Mouse (Mus musculus) limb, embryonic 15.5 days (tissue): ENCODE measurements around the gene Washc4. TPM values are rescaled to one million over a fixed set of nuclear protein-coding genes. Genes with fewer than 3 reads are reported as not detected.

Source experiments
- ATAC-seq: fragments of 200-750 bp; cut with Nextera tagmentation; 2 replicates; pipeline ENCODE4 v1.8.0; 2017; ENCODE audit warnings: low read depth, moderate TSS enrichment; ENCODE audit not compliant: insufficient number of reproducible peaks, low FRiP score, low TSS enrichment
- H3K27ac ChIP-seq: fragments of 300-500 bp; sonication (generic); 2 replicates; pipeline ENCODE4 v1.5.1; 2015; ENCODE audit warnings: moderate library complexity, mild to moderate bottlenecking, inconsistent platforms
- H3K27me3 ChIP-seq: fragments of 300-500 bp; sonication (generic); 2 replicates; pipeline ENCODE4 v1.6.1; 2015; ENCODE audit warnings: inconsistent platforms
- H3K36me3 ChIP-seq: fragments of 300-500 bp; sonication (generic); 2 replicates; pipeline ENCODE4 v1.6.1; 2015; ENCODE audit warnings: inconsistent platforms
- H3K4me1 ChIP-seq: fragments of 300-500 bp; sonication (generic); 2 replicates; pipeline ENCODE4 v1.6.1; 2015; ENCODE audit warnings: inconsistent platforms
- H3K4me2 ChIP-seq: fragments of 300-500 bp; sonication (generic); 2 replicates; pipeline ENCODE4 v1.6.1; 2015; ENCODE audit warnings: mild to moderate bottlenecking, inconsistent platforms
- H3K4me3 ChIP-seq: fragments of 300-500 bp; sonication (generic); 2 replicates; pipeline ENCODE4 v1.5.1; 2015; ENCODE audit warnings: mild to moderate bottlenecking, inconsistent platforms
- H3K9ac ChIP-seq: fragments of 300-500 bp; sonication (generic); 2 replicates; pipeline ENCODE4 v1.6.1; 2015; ENCODE audit warnings: inconsistent platforms
- H3K9me3 ChIP-seq: fragments of 300-500 bp; sonication (generic); 2 replicates; pipeline ENCODE4 v1.6.1; 2016; ENCODE audit warnings: inconsistent platforms
- WGBS: fragments of 180-500 bp; shearing (Covaris S2); methylation state at CpG from one replicate; pipeline ENCODE4 v1.1.7; 2015; 5-methylcytosine and 5-hydroxymethylcytosine counted together
- polyA plus RNA-seq: library from polyadenylated mRNA; unstranded; fragments of >200 nt; fragmentation: Nextera tagmentation; extraction: Ambion mirVana; gene quantifications from 2 replicates; pipeline ENCODE4 v1.2.1, GENCODE M21; 2015

Washc4 gene
- polyA plus RNA-seq, 1 experiment from 2014 or later = 41.1 TPM

DNA sequence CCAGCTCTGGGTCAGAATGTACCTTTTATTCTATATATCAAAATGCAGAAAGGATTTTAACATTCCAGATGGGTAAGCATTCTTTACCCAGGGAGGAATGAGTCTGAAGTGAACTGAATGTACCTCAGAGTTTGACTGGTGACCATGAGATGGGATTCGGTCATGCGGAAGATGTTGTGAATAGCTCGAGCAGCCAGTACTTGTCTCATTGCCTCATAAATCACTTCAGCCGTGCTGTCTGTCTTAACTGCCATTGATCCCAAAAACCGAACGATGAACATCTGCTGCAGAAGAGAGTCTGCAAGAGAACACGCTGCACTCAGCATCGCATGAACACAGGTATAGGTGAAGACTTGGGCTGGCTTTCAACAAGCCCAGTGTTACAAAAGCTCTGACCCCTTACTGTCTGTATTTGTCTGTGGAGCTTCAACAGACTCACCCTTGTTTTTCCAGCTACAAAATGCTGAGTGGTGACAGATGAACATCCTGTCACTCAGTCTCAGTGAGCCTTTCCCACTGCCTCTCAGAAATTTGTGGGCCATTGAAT is 62.2 kb downstream of the Washc4 start:
- Histone ChIP-seq H3K9me3 (no peaks in the 10 kb centered on the region), H3K27ac (no peak overlapping the region), H3K4me1 (no peaks in the 10 kb centered on the region), H3K36me3 (peaks cover 67% of the 10 kb centered on the region), H3K9ac (no peak overlapping the region), H3K4me2 (no peak overlapping the region), H3K4me3 (no peak overlapping the region), H3K27me3 (no peaks in the 10 kb centered on the region)
- 83% methylated on average over 8 of the region's 8 CpGs for WGBS
- no peak for ATAC-seq

DNA sequence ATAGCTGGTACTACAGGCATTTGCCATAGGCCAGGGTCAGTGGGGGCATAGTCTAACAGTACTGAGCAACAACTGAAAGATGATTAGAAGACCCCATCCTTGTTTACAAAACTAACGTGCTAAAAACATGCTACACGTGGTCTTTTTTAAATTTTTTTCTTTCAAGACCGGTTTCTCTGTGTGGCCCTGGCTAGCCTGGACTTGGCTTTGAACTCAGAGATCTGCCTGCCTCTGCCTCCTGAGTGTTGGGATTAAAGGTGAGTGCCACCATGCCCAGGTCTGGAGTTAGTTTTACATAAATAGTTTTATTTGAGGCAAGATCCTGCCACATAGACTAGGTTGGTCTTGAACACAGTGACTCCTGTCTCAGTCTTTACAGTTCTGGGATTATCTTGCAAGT is 63.6 kb downstream of the Washc4 start:
- no peak overlapping the region for H3K4me3 ChIP-seq
- H3K4me1 ChIP-seq = no peaks in the 10 kb centered on the region
- 96% methylated on average over 3 of the region's 3 CpGs for WGBS
- no peak overlapping the region for H3K4me2 ChIP-seq
- ATAC-seq = no peak
- no peaks in the 10 kb centered on the region for H3K27me3 ChIP-seq
- H3K9me3 ChIP-seq = no peaks in the 10 kb centered on the region
- no peak overlapping the region for H3K27ac ChIP-seq
- peaks cover 68% of the 10 kb centered on the region for H3K36me3 ChIP-seq
- H3K9ac ChIP-seq = no peak overlapping the region

DNA sequence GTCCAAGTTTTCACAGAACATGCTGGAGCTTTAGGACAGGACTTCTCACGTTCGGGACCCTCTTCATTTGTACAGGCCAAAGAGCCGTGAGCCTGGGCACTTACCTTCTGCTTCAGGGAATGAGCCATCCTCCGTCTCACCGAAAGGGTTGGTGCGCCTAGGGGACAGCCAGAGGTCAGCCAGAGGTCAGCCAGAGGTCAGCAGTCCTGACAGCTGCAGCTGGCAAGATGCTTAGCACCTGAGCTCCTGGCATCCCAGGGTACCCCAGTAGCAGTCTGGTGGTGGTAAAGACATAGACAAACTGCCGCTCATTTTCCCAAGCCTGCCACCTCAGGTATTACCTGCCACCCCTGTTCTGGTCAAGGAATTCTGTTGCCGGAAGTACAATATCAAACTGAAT is 65.0 kb downstream of the Washc4 start:
- ATAC-seq = no peak
- Histone ChIP-seq H3K4me2 (no peak overlapping the region), H3K4me1 (no peaks in the 10 kb centered on the region), H3K36me3 (peaks cover 72% of the 10 kb centered on the region), H3K27ac (no peak overlapping the region), H3K4me3 (no peak overlapping the region), H3K27me3 (no peaks in the 10 kb centered on the region), H3K9ac (no peak overlapping the region), H3K9me3 (no peaks in the 10 kb centered on the region)
- 77% methylated on average over 8 of the region's 8 CpGs for WGBS

DNA sequence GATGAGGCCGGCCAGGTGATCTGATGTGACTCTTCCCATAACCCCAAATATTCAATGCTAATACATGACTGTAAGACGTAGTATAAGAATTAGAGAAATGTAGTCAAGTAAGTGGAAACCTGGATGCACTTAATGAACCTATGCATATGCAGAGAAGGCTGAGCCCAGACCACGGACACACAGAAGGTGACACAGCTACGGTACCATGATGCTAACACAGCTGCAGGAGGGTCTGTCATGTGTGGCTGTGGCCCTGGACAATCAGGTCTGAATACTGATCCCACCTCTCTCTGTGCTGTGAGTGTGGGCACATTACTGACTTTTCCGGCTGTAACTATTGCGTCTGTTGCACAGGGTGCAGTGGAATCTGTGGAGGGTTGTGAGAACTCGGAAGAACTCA is 67.0 kb downstream of the Washc4 start:
- no peak overlapping the region for H3K4me2 ChIP-seq
- H3K4me1 ChIP-seq = no peaks in the 10 kb centered on the region
- no peak overlapping the region for H3K4me3 ChIP-seq
- H3K9me3 ChIP-seq = no peaks in the 10 kb centered on the region
- no peaks in the 10 kb centered on the region for H3K27me3 ChIP-seq
- H3K27ac ChIP-seq = no peak overlapping the region
- H3K36me3 ChIP-seq = peaks cover 69% of the 10 kb centered on the region
- WGBS = 94% methylated on average over 7 of the region's 7 CpGs
- no peak for ATAC-seq
- no peak overlapping the region for H3K9ac ChIP-seq

DNA sequence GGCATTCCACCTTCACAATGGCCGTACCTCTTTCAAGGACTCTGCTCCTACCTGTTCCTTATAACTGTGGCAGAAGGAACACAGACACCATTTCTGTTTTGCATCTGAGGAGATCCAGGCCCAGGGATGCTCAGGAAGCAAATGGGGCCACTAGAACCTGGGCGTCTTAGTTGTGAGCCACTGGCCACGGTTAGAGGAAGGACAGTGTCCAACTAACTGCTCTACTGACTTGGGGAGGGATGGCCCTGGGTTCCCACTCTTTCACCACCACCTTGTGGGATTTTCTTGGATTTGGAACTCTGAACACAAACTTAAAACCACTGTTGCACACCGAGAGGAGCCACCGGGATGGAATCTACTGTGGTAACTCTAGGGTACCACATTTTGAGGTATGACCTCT is 68.3 kb downstream of the Washc4 start:
- Histone ChIP-seq H3K9me3 (no peaks in the 10 kb centered on the region), H3K4me2 (no peak overlapping the region), H3K9ac (no peak overlapping the region), H3K36me3 (peaks cover 65% of the 10 kb centered on the region), H3K4me1 (no peaks in the 10 kb centered on the region), H3K27ac (no peak overlapping the region), H3K27me3 (no peaks in the 10 kb centered on the region), H3K4me3 (no peak overlapping the region)
- 96% methylated on average over 5 of the region's 5 CpGs for WGBS
- no peak for ATAC-seq

DNA sequence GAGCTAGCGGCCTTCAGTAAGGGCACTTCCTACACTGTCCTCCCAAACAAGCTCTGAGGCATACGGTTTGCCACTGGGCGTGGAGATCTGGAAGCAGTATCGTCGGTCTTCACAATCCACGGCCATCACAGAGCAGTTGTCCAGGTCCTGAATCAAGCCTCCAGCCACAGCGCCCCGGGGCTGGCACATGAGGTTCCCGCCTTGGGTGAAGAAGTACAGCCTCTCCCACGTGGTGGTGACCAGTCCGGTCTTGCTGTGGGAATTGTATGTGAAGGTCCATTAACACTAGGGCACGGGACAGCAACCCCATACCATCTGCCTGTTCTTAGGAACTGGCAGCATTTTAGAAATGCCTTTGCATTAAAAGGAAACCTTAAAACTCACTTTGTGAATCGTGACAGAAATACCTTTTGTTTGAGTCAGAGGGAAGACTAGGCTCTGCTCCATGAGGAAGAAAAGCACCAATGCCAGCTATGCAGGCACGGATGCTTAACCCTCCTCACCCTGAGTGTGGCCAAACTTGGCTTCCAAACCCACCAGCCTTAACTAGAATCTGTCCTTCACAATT is 69.2 kb downstream of the Washc4 start:
- no peak for ATAC-seq
- 90% methylated on average over 14 of the region's 14 CpGs for WGBS
- H3K36me3 ChIP-seq = peaks cover 62% of the 10 kb centered on the region
- H3K27me3 ChIP-seq = no peaks in the 10 kb centered on the region
- H3K4me3 ChIP-seq = no peak overlapping the region
- no peaks in the 10 kb centered on the region for H3K9me3 ChIP-seq
- H3K4me2 ChIP-seq = no peak overlapping the region
- H3K9ac ChIP-seq = no peak overlapping the region
- no peak overlapping the region for H3K27ac ChIP-seq
- H3K4me1 ChIP-seq = no peaks in the 10 kb centered on the region

DNA sequence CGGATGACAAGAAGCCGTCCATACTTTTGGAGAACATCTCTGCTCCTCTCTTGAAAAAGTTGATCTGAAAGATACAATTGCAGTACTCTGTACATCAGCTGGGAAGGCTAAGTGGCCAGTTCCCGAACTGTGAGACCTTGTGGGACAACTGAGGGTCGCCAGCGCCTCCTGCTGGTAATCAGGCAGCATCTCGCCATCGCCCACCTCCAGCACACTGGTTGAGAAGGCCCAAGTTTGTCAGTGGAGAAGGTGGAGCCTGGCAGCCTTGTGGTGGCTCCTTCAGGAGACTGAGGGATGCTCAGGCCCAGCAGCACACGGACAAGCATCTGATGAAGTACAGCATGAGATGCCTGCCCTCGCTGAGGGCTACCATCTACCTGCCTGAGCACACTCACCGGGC is 73.8 kb downstream of the Washc4 start:
- H3K4me3 ChIP-seq = no peak overlapping the region
- H3K4me2 ChIP-seq = no peak overlapping the region
- ATAC-seq = no peak
- peaks cover 52% of the 10 kb centered on the region for H3K36me3 ChIP-seq
- no peaks in the 10 kb centered on the region for H3K9me3 ChIP-seq
- H3K27me3 ChIP-seq = no peaks in the 10 kb centered on the region
- 63% methylated on average over 10 of the region's 10 CpGs for WGBS
- H3K27ac ChIP-seq = no peak overlapping the region
- H3K4me1 ChIP-seq = peaks cover 11% of the 10 kb centered on the region; the same call in 1 of the 2 replicates
- H3K9ac ChIP-seq = no peak overlapping the region

DNA sequence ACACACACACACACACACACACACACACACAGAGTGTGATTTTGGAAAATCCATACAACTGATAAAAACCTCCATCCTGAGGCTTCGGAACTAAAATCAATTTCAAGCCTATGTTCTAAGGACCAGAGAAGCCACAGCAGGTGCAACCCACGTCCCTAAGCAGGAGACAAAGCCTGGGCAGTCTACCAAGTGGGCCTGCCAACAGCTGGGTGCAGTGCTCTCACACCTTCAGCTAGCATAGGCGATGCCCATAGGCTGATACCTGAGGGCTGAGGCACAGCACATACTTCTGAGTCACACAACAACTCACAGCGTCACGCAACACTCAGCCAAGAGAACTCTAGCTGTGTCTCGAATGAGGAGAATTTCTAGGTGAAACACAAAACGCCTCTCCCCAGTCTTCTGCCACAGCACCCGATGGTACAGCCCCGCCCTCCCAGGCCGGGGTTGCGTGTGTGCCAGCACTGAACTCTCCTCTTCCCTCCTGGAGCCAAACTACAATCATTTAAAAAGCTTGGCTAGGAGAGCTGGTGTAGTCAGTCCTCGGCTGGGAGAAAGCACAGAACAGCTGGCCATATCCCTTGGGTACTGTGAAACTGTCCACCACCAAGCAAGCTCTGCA is 75.4 kb downstream of the Washc4 start:
- WGBS = 70% methylated on average over 12 of the region's 12 CpGs

DNA sequence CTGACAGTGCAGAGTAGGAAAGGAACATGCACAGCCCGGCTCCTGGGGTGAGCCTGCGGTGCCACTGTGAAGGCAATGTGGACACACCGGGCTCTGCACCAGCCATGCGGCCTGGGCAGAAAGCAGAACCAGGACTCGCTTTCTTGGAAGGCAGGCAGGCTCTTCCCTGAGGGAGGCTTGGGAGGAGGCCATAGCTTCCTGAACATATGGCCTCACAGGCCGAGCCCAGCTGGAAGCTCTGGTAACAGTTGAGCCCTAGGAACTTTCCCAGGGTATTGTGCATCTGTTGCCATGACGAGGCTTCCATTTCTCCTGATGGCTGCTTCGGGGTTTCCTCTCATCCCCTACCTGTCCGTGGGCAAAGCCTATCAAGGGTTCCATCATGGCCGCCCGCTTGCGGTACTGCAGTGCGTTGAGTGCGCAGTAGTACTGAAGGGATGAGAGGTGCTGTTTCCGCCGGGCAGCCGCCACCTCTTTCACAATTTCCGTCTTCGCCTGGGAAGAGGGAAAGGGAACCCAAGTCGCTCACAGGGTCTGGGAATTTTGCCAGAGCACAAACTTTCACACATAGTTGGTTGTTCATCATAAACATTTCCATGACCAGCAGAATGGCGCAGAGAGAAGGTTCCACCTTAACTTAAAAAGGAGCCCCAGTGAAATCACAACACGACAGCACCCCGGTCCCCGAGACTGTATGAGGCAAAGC is 77.0 kb downstream of the Washc4 start:
- no peaks in the 10 kb centered on the region for H3K27me3 ChIP-seq
- WGBS = 81% methylated on average over 24 of the region's 24 CpGs
- H3K36me3 ChIP-seq = peaks cover 48% of the 10 kb centered on the region
- peak overlapping the region; percentile 43; the same call in 1 of the 2 replicates for H3K27ac ChIP-seq
- H3K9ac ChIP-seq = no peak overlapping the region
- H3K4me2 ChIP-seq = no peak overlapping the region
- peaks cover 11% of the 10 kb centered on the region; the same call in 1 of the 2 replicates for H3K4me1 ChIP-seq
- no peak overlapping the region for H3K4me3 ChIP-seq
- no peaks in the 10 kb centered on the region for H3K9me3 ChIP-seq
- no peak for ATAC-seq

More for the DNA sequence above, 75.4 kb downstream of the Washc4 start:
- Histone ChIP-seq H3K36me3 (peaks cover 41% of the 10 kb centered on the region), H3K4me2 (no peak overlapping the region), H3K27me3 (no peaks in the 10 kb centered on the region), H3K27ac (0 out of 2 replicates have a peak overlapping the region, but pooled peaks have one; percentile 27), H3K4me3 (no peak overlapping the region), H3K9me3 (no peaks in the 10 kb centered on the region), H3K4me1 (peaks cover 11% of the 10 kb centered on the region; the same call in 1 of the 2 replicates), H3K9ac (no peak overlapping the region)
- ATAC-seq = peak; percentile 22; the same call in 1 of the 2 replicates

DNA sequence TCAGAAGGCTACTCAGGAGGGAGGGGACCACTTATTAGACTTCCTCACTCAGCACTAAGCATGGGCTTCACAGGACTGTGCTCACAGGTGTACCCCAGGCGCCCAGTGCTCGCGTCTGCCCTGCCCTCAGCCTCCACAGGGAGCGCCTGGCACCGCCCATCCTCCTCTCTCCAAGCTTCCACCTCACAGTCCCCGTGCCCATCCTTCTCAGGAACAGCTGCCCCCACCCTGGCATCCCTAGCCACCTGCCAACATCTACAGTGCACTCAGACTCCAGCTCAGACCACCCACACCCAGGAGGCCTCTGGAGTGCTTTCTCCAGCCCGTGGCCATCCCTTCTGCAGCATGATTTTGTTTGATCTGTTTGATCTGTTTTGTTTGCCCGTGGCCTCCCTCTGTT is 80.5 kb downstream of the Washc4 start:
- peaks cover 7% of the 10 kb centered on the region; the same call in 1 of the 2 replicates for H3K4me1 ChIP-seq
- H3K36me3 ChIP-seq = peaks cover 65% of the 10 kb centered on the region
- H3K27me3 ChIP-seq = no peaks in the 10 kb centered on the region
- H3K4me2 ChIP-seq = no peak overlapping the region
- H3K4me3 ChIP-seq = no peak overlapping the region
- no peaks in the 10 kb centered on the region for H3K9me3 ChIP-seq
- H3K9ac ChIP-seq = no peak overlapping the region
- no peak for ATAC-seq
- 80% methylated on average over 8 of the region's 8 CpGs for WGBS
- H3K27ac ChIP-seq = no peak overlapping the region

DNA sequence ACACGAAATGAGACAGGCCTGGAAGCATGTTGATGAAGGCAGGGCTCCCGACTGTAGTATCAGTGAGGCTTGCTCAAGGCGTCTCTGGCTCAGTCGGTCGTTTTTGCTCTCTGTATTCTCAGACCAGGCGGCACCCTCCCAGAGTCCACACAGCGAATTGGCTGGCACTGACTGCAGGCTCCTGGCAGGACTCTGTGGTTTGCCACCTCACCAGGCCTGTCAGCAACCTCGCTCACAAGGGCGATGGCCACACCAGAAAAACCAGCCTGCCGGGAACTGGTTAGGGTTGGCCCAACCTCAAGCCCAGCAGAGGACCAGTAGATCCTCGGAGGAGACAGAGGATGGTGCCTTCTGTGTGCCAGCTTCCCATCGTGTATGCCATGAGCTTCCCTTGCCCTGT is 81.3 kb downstream of the Washc4 start:
- peaks cover 67% of the 10 kb centered on the region for H3K36me3 ChIP-seq

DNA sequence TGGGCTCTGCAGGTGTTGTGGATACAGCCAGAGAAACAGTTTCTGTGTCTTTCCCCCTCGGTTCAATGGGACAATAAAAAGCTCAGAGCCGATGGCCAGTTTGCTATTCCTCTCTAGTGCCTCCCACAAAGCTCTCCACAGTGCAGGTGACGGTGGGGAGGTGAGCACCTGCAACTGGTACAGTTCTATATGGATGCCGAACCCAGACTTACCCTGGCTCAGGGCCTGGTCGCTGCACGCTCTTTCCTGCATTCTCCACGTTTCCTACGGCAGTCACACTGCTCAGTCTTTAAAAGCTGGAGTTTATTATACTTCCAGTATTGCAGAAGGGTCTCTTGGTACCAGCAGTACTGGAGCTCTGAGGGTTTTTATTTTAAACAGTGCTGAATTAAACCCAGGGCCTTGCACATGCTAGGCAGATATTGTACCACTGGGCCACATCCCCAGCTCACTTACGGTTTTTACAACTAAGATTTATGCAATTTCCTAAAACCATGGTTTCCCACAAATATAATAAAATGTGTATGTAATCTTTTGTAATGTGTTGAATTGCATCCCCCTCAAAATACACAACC is 83.6 kb downstream of the Washc4 start:
- H3K4me1 ChIP-seq = no peaks in the 10 kb centered on the region
- 72% methylated on average over 9 of the region's 9 CpGs for WGBS
- no peak overlapping the region for H3K4me2 ChIP-seq
- no peak overlapping the region for H3K27ac ChIP-seq
- no peaks in the 10 kb centered on the region for H3K9me3 ChIP-seq
- no peak overlapping the region for H3K9ac ChIP-seq
- ATAC-seq = no peak
- no peaks in the 10 kb centered on the region for H3K27me3 ChIP-seq
- no peak overlapping the region for H3K4me3 ChIP-seq
- H3K36me3 ChIP-seq = peaks cover 54% of the 10 kb centered on the region

More for the DNA sequence above, 81.3 kb downstream of the Washc4 start:
- H3K9ac ChIP-seq = no peak overlapping the region
- no peak for ATAC-seq
- H3K4me2 ChIP-seq = no peak overlapping the region
- H3K27ac ChIP-seq = no peak overlapping the region
- peaks cover 6% of the 10 kb centered on the region; the same call in 1 of the 2 replicates for H3K4me1 ChIP-seq
- H3K9me3 ChIP-seq = no peaks in the 10 kb centered on the region
- H3K4me3 ChIP-seq = no peak overlapping the region
- 83% methylated on average over 12 of the region's 12 CpGs for WGBS
- no peaks in the 10 kb centered on the region for H3K27me3 ChIP-seq
